Mouse (Mus musculus): ENCODE measurements around the gene Lrpprc. TPM values are rescaled to one million over a fixed set of nuclear protein-coding genes. Genes with fewer than 3 reads are reported as not detected.

The Lrpprc gene
- total and polyA plus RNA-seq, 3 experiments = 16.7 to 121 (median 111) TPM

- Histone ChIP-seq H3K4me1 (ENCODE audit: insufficient read depth, low read depth, low read length) (no peaks in the 10 kb centered on the region), H3K27me3 (ENCODE audit: insufficient read depth, low read length) (peaks cover 35% of the 10 kb centered on the region), H3K9me3 (replicated peaks) (no peaks in the 10 kb centered on the region), H3K36me3 (replicated peaks) (no peaks in the 10 kb centered on the region), H3K4me3 (ENCODE audit: low read depth, low read length) (no peak overlapping the region)
- ATAC-seq (ENCODE audit: extremely low read depth, insufficient number of reproducible peaks, low FRiP score, poor library complexity, severe bottlenecking) (no peak), DNase-seq (ENCODE audit: low spot score) (no peak)
- TF ChIP-seq GATA1 (IDR thresholded peaks at IDR 0.05; ENCODE audit: borderline replicate concordance, low read length) (no peak), CTCF (IDR thresholded peaks at IDR 0.05; ENCODE audit: low read depth, low read length) (no peak), POLR2AphosphoS5 (IDR thresholded peaks at IDR 0.05; ENCODE audit: insufficient replicate concordance, low read depth, low read length) (no peak), TAL1 (conservative IDR thresholded peaks at IDR 0.05; ENCODE audit: low read depth, low read length) (no peak), GATA2 (IDR thresholded peaks at IDR 0.05; ENCODE audit: borderline replicate concordance, low read depth, low read length) (no peak)
Measured at GRCm38 (mm10) chr17:84681670-84682069, 108.9 kb downstream of the Lrpprc start.

- H3K27me3 ChIP-seq (ENCODE audit: insufficient read depth, low read length) = peaks cover 28% of the 10 kb centered on the region
- TF ChIP-seq TAL1 (conservative IDR thresholded peaks at IDR 0.05; ENCODE audit: low read depth, low read length) (no peak), GATA1 (IDR thresholded peaks at IDR 0.05; ENCODE audit: borderline replicate concordance, low read length) (no peak), CTCF (IDR thresholded peaks at IDR 0.05; ENCODE audit: low read depth, low read length) (no peak)
- H3K4me1 ChIP-seq (ENCODE audit: insufficient read depth, low read depth, low read length) = no peaks in the 10 kb centered on the region
- ATAC-seq (ENCODE audit: extremely low read depth, insufficient number of reproducible peaks, low FRiP score, poor library complexity, severe bottlenecking) (no peak), DNase-seq (ENCODE audit: low spot score) (no peak)
- no peaks in the 10 kb centered on the region for H3K9me3 ChIP-seq (replicated peaks)
- H3K36me3 ChIP-seq (replicated peaks) = no peaks in the 10 kb centered on the region
- H3K4me3 ChIP-seq (ENCODE audit: low read depth, low read length) = no peak overlapping the region
Measured at GRCm38 (mm10) chr17:84677595-84677994, 113.0 kb downstream of the Lrpprc start.

GRCm38 (mm10) chr17:84675951-84676366 lies 114.6 kb downstream of the Lrpprc start, which contains the start of gene Abcg8:
Gene Abcg8, plus strand, starts transcription at chr17:84676302.
- no peak for ATAC-seq (ENCODE audit: extremely low read depth, insufficient number of reproducible peaks, low FRiP score, poor library complexity, severe bottlenecking)
- TF ChIP-seq CTCF (IDR thresholded peaks at IDR 0.05; ENCODE audit: low read depth, low read length) = no peak
- no peak for TF ChIP-seq GATA1 (IDR thresholded peaks at IDR 0.05; ENCODE audit: borderline replicate concordance, low read length)
- no peak for TF ChIP-seq POLR2AphosphoS5 (IDR thresholded peaks at IDR 0.05; ENCODE audit: insufficient replicate concordance, low read depth, low read length)
- no peak for TF ChIP-seq GATA2 (IDR thresholded peaks at IDR 0.05; ENCODE audit: borderline replicate concordance, low read depth, low read length)
- no peak for TF ChIP-seq TAL1 (conservative IDR thresholded peaks at IDR 0.05; ENCODE audit: low read depth, low read length)
- H3K9me3 ChIP-seq (replicated peaks) = no peaks in the 10 kb centered on the region
- no peak for DNase-seq (ENCODE audit: low spot score)
- peaks cover 16% of the 10 kb centered on the region for H3K27me3 ChIP-seq (ENCODE audit: insufficient read depth, low read length)
- H3K4me1 ChIP-seq (ENCODE audit: insufficient read depth, low read depth, low read length) = no peaks in the 10 kb centered on the region
- no peak within 1 kb of the TSS for H3K4me3 ChIP-seq (ENCODE audit: low read depth, low read length)
- no peaks in the 10 kb centered on the region for H3K36me3 ChIP-seq (replicated peaks)

- no peak for TF ChIP-seq GATA2 (IDR thresholded peaks at IDR 0.05; ENCODE audit: borderline replicate concordance, low read depth, low read length)
- no peak for TF ChIP-seq TAL1 (conservative IDR thresholded peaks at IDR 0.05; ENCODE audit: low read depth, low read length)
- TF ChIP-seq GATA1 (IDR thresholded peaks at IDR 0.05; ENCODE audit: borderline replicate concordance, low read length) = no peak
- TF ChIP-seq CTCF (IDR thresholded peaks at IDR 0.05; ENCODE audit: low read depth, low read length) = no peak
- TF ChIP-seq POLR2AphosphoS5 (IDR thresholded peaks at IDR 0.05; ENCODE audit: insufficient replicate concordance, low read depth, low read length) = no peak
- no peak for ATAC-seq (ENCODE audit: extremely low read depth, insufficient number of reproducible peaks, low FRiP score, poor library complexity, severe bottlenecking)
- peaks cover 11% of the 10 kb centered on the region for H3K27me3 ChIP-seq (ENCODE audit: insufficient read depth, low read length)
Measured at GRCm38 (mm10) chr17:84675204-84675603, 115.4 kb downstream of the Lrpprc start.

GRCm38 (mm10) chr17:84674048-84674447 lies 116.5 kb downstream of the Lrpprc start:
- Histone ChIP-seq H3K36me3 (replicated peaks) (no peaks in the 10 kb centered on the region), H3K9me3 (replicated peaks) (no peaks in the 10 kb centered on the region), H3K4me1 (ENCODE audit: insufficient read depth, low read depth, low read length) (no peaks in the 10 kb centered on the region), H3K4me3 (ENCODE audit: low read depth, low read length) (no peak overlapping the region), H3K27me3 (ENCODE audit: insufficient read depth, low read length) (peaks cover 11% of the 10 kb centered on the region)
- DNase-seq (ENCODE audit: low spot score) = no peak
- TF ChIP-seq CTCF (IDR thresholded peaks at IDR 0.05; ENCODE audit: low read depth, low read length) = no peak
- TF ChIP-seq TAL1 (conservative IDR thresholded peaks at IDR 0.05; ENCODE audit: low read depth, low read length) = no peak
- TF ChIP-seq POLR2AphosphoS5 (IDR thresholded peaks at IDR 0.05; ENCODE audit: insufficient replicate concordance, low read depth, low read length) = no peak
- TF ChIP-seq GATA2 (IDR thresholded peaks at IDR 0.05; ENCODE audit: borderline replicate concordance, low read depth, low read length) = no peak
- no peak for TF ChIP-seq GATA1 (IDR thresholded peaks at IDR 0.05; ENCODE audit: borderline replicate concordance, low read length)
- no peak for ATAC-seq (ENCODE audit: extremely low read depth, insufficient number of reproducible peaks, low FRiP score, poor library complexity, severe bottlenecking)

More at GRCm38 (mm10) chr17:84675204-84675603, 115.4 kb downstream of the Lrpprc start:
- no peaks in the 10 kb centered on the region for H3K4me1 ChIP-seq (ENCODE audit: insufficient read depth, low read depth, low read length)
- no peak overlapping the region for H3K4me3 ChIP-seq (ENCODE audit: low read depth, low read length)
- H3K9me3 ChIP-seq (replicated peaks) = no peaks in the 10 kb centered on the region
- H3K36me3 ChIP-seq (replicated peaks) = no peaks in the 10 kb centered on the region
- no peak for DNase-seq (ENCODE audit: low spot score)

GRCm38 (mm10) chr17:84672376-84673369 lies 117.9 kb downstream of the Lrpprc start:
- TF ChIP-seq CTCF (IDR thresholded peaks at IDR 0.05; ENCODE audit: low read depth, low read length) (no peak), POLR2AphosphoS5 (IDR thresholded peaks at IDR 0.05; ENCODE audit: insufficient replicate concordance, low read depth, low read length) (no peak), TAL1 (conservative IDR thresholded peaks at IDR 0.05; ENCODE audit: low read depth, low read length) (no peak), GATA1 (IDR thresholded peaks at IDR 0.05; ENCODE audit: borderline replicate concordance, low read length) (no peak), GATA2 (IDR thresholded peaks at IDR 0.05; ENCODE audit: borderline replicate concordance, low read depth, low read length) (no peak)

More at GRCm38 (mm10) chr17:84672376-84673369, 117.9 kb downstream of the Lrpprc start:
- H3K27me3 ChIP-seq (ENCODE audit: insufficient read depth, low read length) = peaks cover 11% of the 10 kb centered on the region
- H3K36me3 ChIP-seq (replicated peaks) = no peaks in the 10 kb centered on the region
- H3K4me1 ChIP-seq (ENCODE audit: insufficient read depth, low read depth, low read length) = no peaks in the 10 kb centered on the region
- H3K9me3 ChIP-seq (replicated peaks) = no peaks in the 10 kb centered on the region
- no peak overlapping the region for H3K4me3 ChIP-seq (ENCODE audit: low read depth, low read length)
- DNase-seq (ENCODE audit: low spot score) (no peak), ATAC-seq (ENCODE audit: extremely low read depth, insufficient number of reproducible peaks, low FRiP score, poor library complexity, severe bottlenecking) (no peak)
